Mouse (Mus musculus): Measurements from ENCODE around the gene Sumo2. TPM values are rescaled to one million over a fixed set of nuclear protein-coding genes. Genes with fewer than 3 reads are reported as not detected.
"Not testable (repeated sequence)": the region's sequence is repeated elsewhere in the genome, so short reads cannot be mapped to it uniquely, and the experiment has no call there.

Sumo2 gene
- polyA plus RNA-seq, 1 experiment = 75.3 TPM

DNA sequence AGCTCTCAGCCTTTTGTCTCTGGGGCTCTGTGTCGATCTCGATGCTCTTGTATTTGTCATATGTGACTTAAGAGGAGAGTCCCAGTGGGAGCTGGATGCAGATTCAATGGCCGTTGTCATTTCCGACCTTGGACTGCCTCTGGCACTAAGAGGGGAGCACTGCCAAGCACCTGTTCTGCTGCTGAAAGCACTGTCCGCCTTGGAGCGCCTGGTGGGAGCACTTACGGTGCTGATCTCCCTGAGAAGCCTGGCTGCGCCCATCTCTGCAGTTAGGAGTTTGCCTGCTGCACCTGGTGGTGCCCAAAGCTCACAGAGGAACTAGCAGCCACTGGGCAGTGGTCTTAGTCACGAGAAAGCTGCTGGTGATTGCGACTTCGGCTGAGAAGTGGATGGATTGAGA lies 52.8 kb downstream of the Sumo2 start:
- DNase-seq (ENCODE audit: low read depth) = no peak

DNA sequence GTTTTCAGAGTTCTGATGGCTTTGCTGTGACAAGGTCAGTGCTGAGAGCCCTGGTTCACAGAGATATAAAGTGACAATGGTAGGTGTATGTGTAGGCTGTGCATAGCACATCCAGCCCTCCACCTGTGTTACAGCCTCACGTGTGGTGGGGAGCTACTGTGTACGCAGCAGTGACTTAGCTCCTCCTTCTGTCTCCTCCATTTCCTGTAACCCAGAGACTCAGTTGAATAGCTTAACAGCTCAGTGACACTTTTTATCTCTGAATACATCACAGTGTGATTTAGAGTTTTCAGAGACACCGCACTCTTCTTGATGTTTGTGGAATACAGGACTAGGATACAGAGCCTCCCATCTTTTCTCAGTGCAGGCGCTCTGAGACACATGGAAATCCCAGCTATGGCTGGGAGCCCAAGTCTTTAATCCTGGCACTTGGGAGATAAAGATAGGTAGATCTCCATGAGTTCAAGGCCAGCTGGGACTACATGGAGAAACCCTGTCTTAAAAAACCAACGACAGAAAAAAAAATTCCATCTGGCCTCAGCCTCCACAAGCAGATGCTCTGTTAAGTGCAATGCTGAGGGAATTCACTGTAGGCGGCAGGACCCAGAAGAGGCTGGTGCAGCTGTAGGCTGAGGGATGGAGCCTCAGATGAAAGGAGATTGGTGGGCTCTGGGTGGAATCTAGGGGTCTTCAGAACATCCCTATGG lies 54.4 kb downstream of the Sumo2 start:
- no peak for DNase-seq (ENCODE audit: low read depth)

GRCm38 (mm10) chr11:115478296-115478938 lies 57.7 kb downstream of the Sumo2 start:
- no peak for DNase-seq (ENCODE audit: low read depth)

DNA sequence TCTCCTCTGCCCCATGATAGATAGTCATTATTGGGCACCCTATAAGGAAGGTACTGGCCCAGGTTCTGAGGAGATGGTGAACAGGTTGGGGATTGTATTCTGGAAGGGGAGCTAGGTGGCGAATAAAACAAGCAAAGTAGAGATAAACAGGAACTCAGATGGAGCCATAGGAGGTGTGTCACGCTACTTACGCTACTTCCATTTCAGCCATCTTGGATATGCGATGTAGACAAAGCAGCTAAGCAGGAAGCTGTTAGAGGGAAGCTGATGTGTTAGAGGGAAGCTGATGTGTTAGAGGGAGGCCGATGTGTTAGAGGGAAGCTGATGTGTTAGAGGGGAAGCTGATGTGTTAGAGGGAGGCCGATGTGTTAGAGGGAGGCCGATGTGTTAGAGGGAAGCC lies 58.7 kb downstream of the Sumo2 start:
- not testable (repeated sequence) for DNase-seq (ENCODE audit: low read depth)

DNA sequence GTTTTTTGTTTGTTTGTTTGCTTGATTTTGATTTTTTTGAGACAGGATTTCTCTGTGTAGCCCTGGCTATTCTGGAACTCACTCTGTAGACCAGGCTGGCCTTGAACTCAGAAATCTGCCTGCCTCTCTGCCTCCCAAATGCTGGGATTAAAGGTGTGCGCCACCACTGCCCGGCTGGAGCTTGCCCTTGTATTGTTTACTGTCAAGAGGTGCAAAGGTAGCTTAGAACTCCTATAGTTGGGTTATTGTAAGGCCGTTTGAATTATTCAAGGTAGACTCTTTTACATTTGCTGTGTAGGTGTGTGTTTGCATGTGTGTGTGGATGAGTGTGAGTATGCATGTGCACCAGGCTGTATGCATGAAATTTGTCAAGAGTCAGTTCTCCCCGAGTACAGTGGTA lies 59.4 kb downstream of the Sumo2 start:
- DNase-seq (ENCODE audit: low read depth) = not testable (repeated sequence)

DNA sequence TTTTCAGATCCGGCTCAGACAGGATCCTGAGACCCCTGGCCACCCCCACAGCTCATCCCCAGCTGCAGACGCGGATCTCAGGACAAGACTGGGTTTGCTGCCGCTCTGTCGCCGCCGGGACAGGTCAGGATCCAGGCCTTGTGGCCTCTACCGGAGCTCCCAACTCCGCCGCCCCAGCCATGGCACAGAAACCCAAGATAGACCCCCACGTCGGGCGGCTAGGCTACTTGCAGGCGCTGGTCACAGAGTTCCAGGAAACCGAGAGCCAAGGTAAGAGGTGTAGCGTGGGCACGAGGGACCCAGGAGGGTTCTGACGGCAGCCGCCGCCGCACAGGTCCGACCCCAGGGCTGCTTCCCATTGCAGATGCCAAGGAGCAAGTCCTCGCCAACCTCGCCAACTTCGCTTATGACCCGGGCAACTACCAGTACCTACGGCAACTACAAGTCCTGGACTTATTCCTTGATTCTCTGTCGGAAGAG lies 60.3 kb downstream of the Sumo2 start:
- no peak for DNase-seq (ENCODE audit: low read depth)

GRCm38 (mm10) chr11:115475025-115475757 lies 60.9 kb downstream of the Sumo2 start, which contains the start of gene Armc7:
TSS of gene Armc7 (plus strand) at chr11:115475667.
- DNase-seq (ENCODE audit: low read depth) = no peak

DNA sequence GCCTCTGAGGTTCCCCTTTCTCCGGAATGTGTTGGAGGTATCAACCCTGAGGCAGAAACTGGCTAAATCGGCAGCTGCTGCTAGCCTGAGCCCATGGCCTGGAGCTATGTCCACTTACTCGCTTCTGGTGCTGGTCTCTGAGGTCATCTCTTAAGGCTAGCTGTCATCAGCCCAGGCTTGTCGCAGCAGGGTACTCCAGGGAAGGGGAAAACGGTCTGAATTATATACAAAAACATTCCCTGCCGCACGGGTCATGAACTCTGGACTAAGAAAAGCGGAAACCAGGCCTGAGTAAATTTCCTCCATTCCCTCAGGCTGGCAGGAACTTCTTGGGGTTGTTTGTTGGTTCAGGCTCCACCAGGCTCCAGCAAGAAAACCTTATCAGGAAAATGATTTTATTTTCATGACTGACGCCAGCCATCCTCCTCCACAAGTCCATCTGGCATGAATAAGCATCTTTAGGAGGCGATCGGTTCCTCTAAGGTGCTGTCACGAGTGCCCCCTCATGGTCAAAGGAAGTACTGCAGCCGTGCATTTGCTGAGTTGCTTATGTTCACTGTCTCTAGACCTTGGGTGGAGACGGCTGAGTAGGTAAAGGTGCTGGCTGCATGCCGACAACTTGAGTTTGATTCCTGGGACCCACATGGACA lies 62.3 kb downstream of the Sumo2 start:
- DNase-seq (ENCODE audit: low read depth) = no peak

Other genes with a start within 250 kb of the Sumo2 start
- 3.8 and 4.8 TPM in 2 replicates for gene Fads6, start 238.6 kb downstream of the Sumo2 start, polyA plus RNA-seq (2012; rRNA removed)
- gene Otop2, start 229.1 kb downstream of the Sumo2 start, polyA plus RNA-seq (2012; rRNA removed) = 0.27 TPM in 1 of 2 replicates, not detected in the other
- not detected in 2 replicates for gene Ush1g, start 214.2 kb downstream of the Sumo2 start, polyA plus RNA-seq (2012; rRNA removed)
- gene Otop3, start 201.5 kb downstream of the Sumo2 start, polyA plus RNA-seq (2012; rRNA removed) = not detected in 2 replicates
- gene Hid1, start 168.5 kb downstream of the Sumo2 start, polyA plus RNA-seq (2012; rRNA removed) = 6.6 and 7.8 TPM in 2 replicates
- 7.2 and 8.2 TPM in 2 replicates for gene Cdr2l, start 154.4 kb downstream of the Sumo2 start, polyA plus RNA-seq (2012; rRNA removed)
- 75.6 and 94.7 TPM in 2 replicates for gene Mrpl58, start 132.5 kb downstream of the Sumo2 start, polyA plus RNA-seq (2012; rRNA removed)
- gene Atp5h, start 116.3 kb downstream of the Sumo2 start, polyA plus RNA-seq (2012; rRNA removed) = 159 and 175 TPM in 2 replicates
- gene Kctd2, start 116.1 kb downstream of the Sumo2 start, polyA plus RNA-seq (2012; rRNA removed) = 29.1 and 31.3 TPM in 2 replicates
- gene Trim80, start 95.7 kb downstream of the Sumo2 start, polyA plus RNA-seq (2012; rRNA removed) = 0.57 and 1.1 TPM in 2 replicates
- 0.34 and 0.44 TPM in 2 replicates for gene Slc16a5, start 73.8 kb downstream of the Sumo2 start, polyA plus RNA-seq (2012; rRNA removed)
- 6.7 and 8.9 TPM in 2 replicates for gene Armc7, start 60.6 kb downstream of the Sumo2 start, polyA plus RNA-seq (2012; rRNA removed)
- 47.8 and 48.5 TPM in 2 replicates for gene Nt5c, start 44.4 kb downstream of the Sumo2 start, polyA plus RNA-seq (2012; rRNA removed)
- 91.5 and 128 TPM in 2 replicates for gene Jpt1, start 21.9 kb downstream of the Sumo2 start, polyA plus RNA-seq (2012; rRNA removed)
- gene Nup85, start 28.2 kb upstream of the Sumo2 start, polyA plus RNA-seq (2012; rRNA removed) = 38.4 and 50.7 TPM in 2 replicates
- 32.5 and 37.4 TPM in 2 replicates for gene Mrps7, start 67.6 kb upstream of the Sumo2 start, polyA plus RNA-seq (2012; rRNA removed)
- gene Gga3, start 67.8 kb upstream of the Sumo2 start, polyA plus RNA-seq (2012; rRNA removed) = 14.5 and 19.5 TPM in 2 replicates
- 114 and 132 TPM in 2 replicates for gene Mif4gd, start 76.7 kb upstream of the Sumo2 start, polyA plus RNA-seq (2012; rRNA removed)
- gene Slc25a19, start 92.0 kb upstream of the Sumo2 start, polyA plus RNA-seq (2012; rRNA removed) = 76.9 and 146 TPM in 2 replicates
- 41.2 and 42.4 TPM in 2 replicates for gene Grb2, start 172.3 kb upstream of the Sumo2 start, polyA plus RNA-seq (2012; rRNA removed)
- gene Tmem94, start 229.2 kb upstream of the Sumo2 start, polyA plus RNA-seq (2012; rRNA removed) = 63.0 and 103 TPM in 2 replicates

Measured in gonadal fat pad, adult 2 months (tissue).